Mouse (Mus musculus) liver, adult (tissue): ENCODE measurements around the gene Pak1ip1.

Experiments
- GATA4 ChIP-seq: IDR thresholded peaks from 2 replicates; pipeline ENCODE4 v1.6.1; 2014; ENCODE audit warnings: mild to moderate bottlenecking, low read length; ENCODE audit not compliant: insufficient replicate concordance

Pak1ip1 gene

GRCm38 (mm10) chr13:41000140-41000925 is 490 bp upstream of the Pak1ip1 start:
- TF ChIP-seq GATA4, result peak; percentile 93; the same call in 1 of the 2 replicates

- no peak for TF ChIP-seq GATA4
Observed at GRCm38 (mm10) chr13:41002001-41002400, 1.2 kb downstream of the Pak1ip1 start.

- TF ChIP-seq GATA4, result peak; percentile 29; the same call in 1 of the 2 replicates
Observed at GRCm38 (mm10) chr13:41006244-41006643, 5.4 kb downstream of the Pak1ip1 start.

- no peak for TF ChIP-seq GATA4
Observed at GRCm38 (mm10) chr13:41008271-41008670, 7.4 kb downstream of the Pak1ip1 start.

- TF ChIP-seq GATA4, result no peak
Observed at GRCm38 (mm10) chr13:41008946-41009345, 8.1 kb downstream of the Pak1ip1 start.

- TF ChIP-seq GATA4, result peak; percentile 23; the same call in 1 of the 2 replicates
Observed at GRCm38 (mm10) chr13:41015829-41016634, 15.2 kb downstream of the Pak1ip1 start, which contains the start of gene Tmem14c. TSS of gene Tmem14c (plus strand) at chr13:41016292.

GRCm38 (mm10) chr13:41016797-41017405 is 16.1 kb downstream of the Pak1ip1 start:
- peak; percentile 22; the same call in 1 of the 2 replicates for TF ChIP-seq GATA4

GRCm38 (mm10) chr13:41017832-41018231 is 17.0 kb downstream of the Pak1ip1 start:
- TF ChIP-seq GATA4, result no peak

GRCm38 (mm10) chr13:41018236-41018635 is 17.4 kb downstream of the Pak1ip1 start:
- no peak for TF ChIP-seq GATA4

- no peak for TF ChIP-seq GATA4
Observed at GRCm38 (mm10) chr13:41018756-41019591, 18.2 kb downstream of the Pak1ip1 start.

GRCm38 (mm10) chr13:41020494-41020893 is 19.7 kb downstream of the Pak1ip1 start:
- TF ChIP-seq GATA4, result no peak

- no peak for TF ChIP-seq GATA4
Observed at GRCm38 (mm10) chr13:41021607-41022006, 20.8 kb downstream of the Pak1ip1 start.

GRCm38 (mm10) chr13:41022099-41022498 is 21.3 kb downstream of the Pak1ip1 start:
- TF ChIP-seq GATA4, result no peak

GRCm38 (mm10) chr13:41030098-41030497 is 29.3 kb downstream of the Pak1ip1 start:
- TF ChIP-seq GATA4, result no peak

- TF ChIP-seq GATA4, result no peak
Observed at GRCm38 (mm10) chr13:41042511-41042910, 41.7 kb downstream of the Pak1ip1 start.
